Mouse (Mus musculus): ENCODE data around the gene Otx1. TPM values are rescaled to one million over a fixed set of nuclear protein-coding genes. Genes with fewer than 3 reads are reported as not detected.

Otx1 gene
- polyA plus RNA-seq, 1 experiment from 2014 or later = 45.6 TPM

DNA sequence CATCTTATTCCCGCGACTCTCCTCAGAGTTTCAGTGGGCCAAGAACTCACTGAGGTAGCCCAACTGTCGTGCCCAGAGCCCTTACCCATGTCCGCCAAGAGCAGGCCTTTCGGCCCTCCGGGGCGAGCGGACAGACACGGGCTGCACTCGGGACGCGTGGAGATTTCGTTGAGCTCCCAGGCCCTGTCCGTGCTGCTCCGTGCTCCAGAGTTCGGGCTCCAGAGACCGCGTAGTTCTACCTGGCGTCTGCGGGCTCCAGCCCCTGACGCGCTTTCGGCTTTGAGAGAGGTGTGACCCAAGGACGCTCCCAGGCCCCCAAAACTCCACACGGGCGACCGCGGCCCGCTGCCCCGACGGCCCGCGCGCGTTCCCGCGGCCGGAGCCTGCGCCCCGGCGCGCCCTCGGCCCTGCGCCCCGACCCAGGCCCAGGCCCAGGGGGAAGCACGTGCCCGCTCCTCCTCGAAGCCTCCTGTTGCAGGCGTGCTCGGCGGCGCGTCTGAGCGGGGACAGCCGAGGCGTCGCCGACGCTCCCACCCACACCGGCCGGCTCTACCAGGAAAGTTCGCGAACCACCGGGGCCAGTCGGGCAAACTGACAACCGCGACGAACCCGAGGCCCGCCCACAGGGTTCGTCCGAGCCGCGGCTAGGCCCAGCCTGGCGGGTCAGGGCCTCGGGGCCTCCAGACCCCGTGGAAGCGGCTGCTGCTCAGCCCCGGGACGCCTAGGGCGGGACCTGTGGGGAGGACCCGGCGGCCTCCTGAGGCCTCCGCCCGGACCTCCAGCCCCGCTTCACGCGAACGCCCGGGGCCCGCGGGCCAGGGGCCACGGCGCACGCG lies 9.7 kb downstream of the Otx1 start:
- H3K4me2 ChIP-seq (ENCODE audit: low read depth, low read length, severe bottlenecking) = peak overlapping the region; percentile 88
- peaks cover 4% of the 10 kb centered on the region; the same call in 1 of the 2 replicates for H3K36me3 ChIP-seq (ENCODE audit: control insufficient read depth, insufficient read depth, low read length)
- no peaks in the 10 kb centered on the region for H3K9me3 ChIP-seq (ENCODE audit: control insufficient read depth, low read length)
- ATAC-seq (replicated peaks; ENCODE audit: low FRiP score) = peak; percentile 37
- peak overlapping the region; percentile 96 for H3K9ac ChIP-seq (ENCODE audit: low read length)
- H3K27ac ChIP-seq (ENCODE audit: low read depth, low read length) = peak overlapping the region; percentile 72
- H3K4me3 ChIP-seq (ENCODE audit: low read depth, low read length) = peak overlapping the region; percentile 89
- peak; percentile 77 for DNase-seq (ENCODE audit: low spot score)
- 3% methylated on average over 89 of the region's 96 CpGs for WGBS
- peaks cover 20% of the 10 kb centered on the region for H3K27me3 ChIP-seq (ENCODE audit: control insufficient read depth, insufficient read depth, low read length)
- H3K4me1 ChIP-seq (replicated peaks; ENCODE audit: control insufficient read depth, insufficient read depth, low read length) = peaks cover 14% of the 10 kb centered on the region

DNA sequence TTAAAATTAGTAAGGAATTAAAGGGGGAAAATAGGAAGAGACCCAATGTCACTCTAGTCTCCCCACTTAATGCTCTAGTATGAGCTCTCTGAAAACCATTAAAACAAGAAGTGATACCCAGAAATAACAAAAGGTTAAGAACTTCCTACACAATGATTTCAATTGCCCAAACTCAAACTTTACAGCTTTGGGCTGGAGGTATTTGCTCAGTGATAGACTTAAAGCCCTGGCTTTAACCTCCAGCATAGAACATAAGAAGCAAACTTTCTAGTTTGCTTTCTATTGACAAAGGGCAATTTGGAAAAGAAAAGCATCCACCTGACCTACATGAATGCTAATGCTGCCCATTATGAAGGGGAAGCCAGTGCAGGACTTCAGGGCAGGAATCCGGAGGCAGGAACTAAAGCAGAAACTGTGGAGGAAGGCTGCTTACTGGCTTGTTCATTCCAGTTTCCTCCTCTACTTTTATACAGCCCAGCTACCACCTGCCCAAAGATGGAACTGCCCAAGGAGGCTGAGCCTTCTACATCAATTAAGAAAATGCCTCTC lies 14.2 kb downstream of the Otx1 start:
- Histone ChIP-seq H3K4me1 (replicated peaks; ENCODE audit: control insufficient read depth, insufficient read depth, low read length) (peaks cover 6% of the 10 kb centered on the region), H3K4me2 (ENCODE audit: low read depth, low read length, severe bottlenecking) (no peak overlapping the region), H3K36me3 (ENCODE audit: control insufficient read depth, insufficient read depth, low read length) (no peaks in the 10 kb centered on the region), H3K4me3 (ENCODE audit: low read depth, low read length) (no peak overlapping the region), H3K9me3 (ENCODE audit: control insufficient read depth, low read length) (no peaks in the 10 kb centered on the region), H3K9ac (ENCODE audit: low read length) (no peak overlapping the region), H3K27me3 (ENCODE audit: control insufficient read depth, insufficient read depth, low read length) (peaks cover 9% of the 10 kb centered on the region), H3K27ac (ENCODE audit: low read depth, low read length) (no peak overlapping the region)
- DNase-seq (ENCODE audit: low spot score) (no peak), ATAC-seq (replicated peaks; ENCODE audit: low FRiP score) (no peak)
- WGBS = 78% methylated on average over 1 of the region's 1 CpGs

DNA sequence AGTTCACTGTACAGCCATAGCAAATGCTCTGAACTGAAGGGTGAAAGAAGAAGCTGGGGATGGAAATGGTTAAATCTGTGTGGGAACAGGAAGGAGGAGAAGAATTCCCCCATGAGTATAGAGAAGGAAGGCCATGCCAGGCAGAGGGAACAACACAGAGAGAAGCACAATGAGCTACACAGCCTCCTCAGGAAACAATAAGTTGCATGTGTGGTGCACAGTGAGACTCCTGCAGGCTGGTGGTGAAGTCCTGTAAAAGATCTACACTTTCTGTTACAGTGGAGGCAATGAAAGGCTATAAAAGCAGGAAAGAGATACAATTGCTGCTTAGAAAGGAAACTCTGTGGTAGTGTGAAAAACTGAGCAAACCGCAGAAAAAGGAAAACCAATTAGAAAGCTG lies 17.6 kb downstream of the Otx1 start:
- 48% methylated on average over 1 of the region's 1 CpGs for WGBS
- H3K27ac ChIP-seq (ENCODE audit: low read depth, low read length) = no peak overlapping the region
- no peaks in the 10 kb centered on the region for H3K4me1 ChIP-seq (replicated peaks; ENCODE audit: control insufficient read depth, insufficient read depth, low read length)
- H3K4me3 ChIP-seq (ENCODE audit: low read depth, low read length) = no peak overlapping the region
- ATAC-seq (replicated peaks; ENCODE audit: low FRiP score) (0 out of 2 replicates have a peak, but pooled peaks have one; percentile 44), DNase-seq (ENCODE audit: low spot score) (no peak)
- H3K36me3 ChIP-seq (ENCODE audit: control insufficient read depth, insufficient read depth, low read length) = no peaks in the 10 kb centered on the region
- H3K4me2 ChIP-seq (ENCODE audit: low read depth, low read length, severe bottlenecking) = no peak overlapping the region
- no peaks in the 10 kb centered on the region for H3K9me3 ChIP-seq (ENCODE audit: control insufficient read depth, low read length)
- H3K9ac ChIP-seq (ENCODE audit: low read length) = no peak overlapping the region
- peaks cover 2% of the 10 kb centered on the region; the same call in 1 of the 2 replicates for H3K27me3 ChIP-seq (ENCODE audit: control insufficient read depth, insufficient read depth, low read length)

DNA sequence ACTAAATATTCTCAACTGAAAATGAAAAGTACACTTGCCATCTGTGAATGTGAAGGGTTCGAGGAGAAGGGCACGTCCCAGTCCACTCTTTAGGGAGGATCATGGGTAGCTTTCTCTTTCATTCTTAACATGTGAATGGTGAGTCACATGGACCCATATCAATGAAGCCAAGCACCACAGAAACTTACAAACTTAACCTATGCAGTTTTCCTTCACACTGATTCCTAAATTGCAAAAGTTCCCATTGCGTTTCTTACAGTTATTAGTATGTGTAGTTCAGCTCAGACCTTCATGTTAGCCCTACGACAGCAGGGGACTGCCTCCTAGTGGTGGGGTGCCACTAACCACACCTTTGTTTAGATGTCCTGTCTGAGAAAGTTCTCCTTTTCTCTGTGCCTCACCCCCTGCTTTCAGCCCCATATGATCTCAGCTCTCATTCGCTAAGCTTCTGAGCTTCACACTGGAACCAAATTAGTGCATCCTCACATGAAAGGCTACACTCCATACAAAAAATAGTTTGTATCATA lies 28.6 kb downstream of the Otx1 start:
- no peaks in the 10 kb centered on the region for H3K4me1 ChIP-seq (replicated peaks; ENCODE audit: control insufficient read depth, insufficient read depth, low read length)
- no peak overlapping the region for H3K4me3 ChIP-seq (ENCODE audit: low read depth, low read length)
- ATAC-seq (replicated peaks; ENCODE audit: low FRiP score) (no peak), DNase-seq (ENCODE audit: low spot score) (no peak)
- no peaks in the 10 kb centered on the region for H3K27me3 ChIP-seq (ENCODE audit: control insufficient read depth, insufficient read depth, low read length)
- no peaks in the 10 kb centered on the region for H3K9me3 ChIP-seq (ENCODE audit: control insufficient read depth, low read length)
- H3K9ac ChIP-seq (ENCODE audit: low read length) = no peak overlapping the region
- no peaks in the 10 kb centered on the region for H3K36me3 ChIP-seq (ENCODE audit: control insufficient read depth, insufficient read depth, low read length)
- H3K27ac ChIP-seq (ENCODE audit: low read depth, low read length) = no peak overlapping the region
- 75% methylated on average over 5 of the region's 5 CpGs for WGBS
- H3K4me2 ChIP-seq (ENCODE audit: low read depth, low read length, severe bottlenecking) = no peak overlapping the region

DNA sequence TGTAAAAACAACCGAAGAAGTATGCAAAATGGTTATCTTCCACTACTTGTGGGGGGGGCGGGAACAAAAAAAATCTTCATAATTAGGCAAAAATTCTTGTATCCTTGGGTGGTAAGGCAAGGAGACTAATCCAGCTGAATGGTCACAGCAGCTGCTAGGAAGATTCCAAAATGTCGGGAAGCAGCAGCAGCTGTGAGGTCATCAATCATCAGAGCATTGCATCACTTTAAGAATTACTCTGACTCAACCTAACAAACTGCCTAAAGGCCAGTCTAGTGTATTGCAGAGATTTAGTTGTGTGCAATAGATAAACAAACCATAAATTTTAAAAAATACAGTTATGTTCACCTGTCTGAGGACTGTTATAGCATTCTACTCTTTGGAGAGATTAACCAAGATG lies 29.1 kb downstream of the Otx1 start:
- no peaks in the 10 kb centered on the region for H3K36me3 ChIP-seq (ENCODE audit: control insufficient read depth, insufficient read depth, low read length)
- no peaks in the 10 kb centered on the region for H3K9me3 ChIP-seq (ENCODE audit: control insufficient read depth, low read length)
- 89% methylated on average over 3 of the region's 3 CpGs for WGBS
- no peaks in the 10 kb centered on the region for H3K27me3 ChIP-seq (ENCODE audit: control insufficient read depth, insufficient read depth, low read length)
- no peak overlapping the region for H3K9ac ChIP-seq (ENCODE audit: low read length)
- H3K27ac ChIP-seq (ENCODE audit: low read depth, low read length) = no peak overlapping the region
- DNase-seq (ENCODE audit: low spot score) (no peak), ATAC-seq (replicated peaks; ENCODE audit: low FRiP score) (no peak)
- H3K4me3 ChIP-seq (ENCODE audit: low read depth, low read length) = no peak overlapping the region
- no peaks in the 10 kb centered on the region for H3K4me1 ChIP-seq (replicated peaks; ENCODE audit: control insufficient read depth, insufficient read depth, low read length)
- H3K4me2 ChIP-seq (ENCODE audit: low read depth, low read length, severe bottlenecking) = no peak overlapping the region

DNA sequence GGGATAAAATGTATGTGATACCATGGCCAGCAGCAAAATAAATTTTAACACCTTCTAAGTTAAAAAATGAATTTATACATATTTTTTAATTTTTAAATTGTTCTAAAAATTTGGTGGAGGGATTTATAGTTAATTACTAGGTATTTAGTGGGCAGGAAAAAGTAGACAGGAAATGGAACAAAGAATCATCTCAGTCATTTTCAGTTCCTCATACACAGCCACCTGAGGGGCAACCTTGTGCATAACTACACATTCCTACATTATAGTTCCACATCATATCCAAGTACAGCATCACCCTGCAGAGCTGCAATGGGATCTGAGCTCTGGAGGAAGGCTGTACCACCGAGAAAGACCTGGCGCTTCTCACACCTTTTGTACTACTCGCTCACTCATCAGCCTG lies 33.8 kb downstream of the Otx1 start:
- Histone ChIP-seq H3K9me3 (ENCODE audit: control insufficient read depth, low read length) (no peaks in the 10 kb centered on the region), H3K4me1 (replicated peaks; ENCODE audit: control insufficient read depth, insufficient read depth, low read length) (no peaks in the 10 kb centered on the region), H3K36me3 (ENCODE audit: control insufficient read depth, insufficient read depth, low read length) (no peaks in the 10 kb centered on the region), H3K4me3 (ENCODE audit: low read depth, low read length) (no peak overlapping the region), H3K9ac (ENCODE audit: low read length) (no peak overlapping the region), H3K27ac (ENCODE audit: low read depth, low read length) (no peak overlapping the region), H3K4me2 (ENCODE audit: low read depth, low read length, severe bottlenecking) (no peak overlapping the region), H3K27me3 (ENCODE audit: control insufficient read depth, insufficient read depth, low read length) (no peaks in the 10 kb centered on the region)
- WGBS = 96% methylated on average over 3 of the region's 3 CpGs
- ATAC-seq (replicated peaks; ENCODE audit: low FRiP score) = no peak
- no peak for DNase-seq (ENCODE audit: low spot score)

DNA sequence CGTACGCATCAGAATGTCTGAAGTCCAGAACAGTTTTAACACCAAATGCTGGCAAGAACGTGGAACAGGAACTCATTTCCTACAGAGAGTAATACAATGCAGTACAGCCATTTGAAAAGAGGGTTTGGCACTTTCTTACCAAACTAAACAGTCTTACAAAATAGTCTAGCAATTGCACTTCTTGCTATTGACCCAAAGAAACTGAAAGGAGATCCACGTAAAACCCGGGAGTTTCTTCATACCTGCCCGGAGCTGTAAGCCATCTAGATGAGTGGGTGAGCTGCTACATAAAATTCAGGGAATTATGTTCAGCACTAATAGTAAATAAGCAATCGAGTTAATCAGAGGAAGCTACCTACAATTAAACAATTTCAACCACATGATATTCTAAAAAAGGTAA lies 47.5 kb downstream of the Otx1 start:
- no peak overlapping the region for H3K9ac ChIP-seq (ENCODE audit: low read length)
- no peaks in the 10 kb centered on the region for H3K27me3 ChIP-seq (ENCODE audit: control insufficient read depth, insufficient read depth, low read length)
- no peaks in the 10 kb centered on the region for H3K4me1 ChIP-seq (replicated peaks; ENCODE audit: control insufficient read depth, insufficient read depth, low read length)
- H3K4me2 ChIP-seq (ENCODE audit: low read depth, low read length, severe bottlenecking) = no peak overlapping the region
- ATAC-seq (replicated peaks; ENCODE audit: low FRiP score) (no peak), DNase-seq (ENCODE audit: low spot score) (no peak)
- no peak overlapping the region for H3K4me3 ChIP-seq (ENCODE audit: low read depth, low read length)
- H3K9me3 ChIP-seq (ENCODE audit: control insufficient read depth, low read length) = no peaks in the 10 kb centered on the region
- WGBS = 89% methylated on average over 7 of the region's 7 CpGs
- no peaks in the 10 kb centered on the region for H3K36me3 ChIP-seq (ENCODE audit: control insufficient read depth, insufficient read depth, low read length)
- no peak overlapping the region for H3K27ac ChIP-seq (ENCODE audit: low read depth, low read length)

DNA sequence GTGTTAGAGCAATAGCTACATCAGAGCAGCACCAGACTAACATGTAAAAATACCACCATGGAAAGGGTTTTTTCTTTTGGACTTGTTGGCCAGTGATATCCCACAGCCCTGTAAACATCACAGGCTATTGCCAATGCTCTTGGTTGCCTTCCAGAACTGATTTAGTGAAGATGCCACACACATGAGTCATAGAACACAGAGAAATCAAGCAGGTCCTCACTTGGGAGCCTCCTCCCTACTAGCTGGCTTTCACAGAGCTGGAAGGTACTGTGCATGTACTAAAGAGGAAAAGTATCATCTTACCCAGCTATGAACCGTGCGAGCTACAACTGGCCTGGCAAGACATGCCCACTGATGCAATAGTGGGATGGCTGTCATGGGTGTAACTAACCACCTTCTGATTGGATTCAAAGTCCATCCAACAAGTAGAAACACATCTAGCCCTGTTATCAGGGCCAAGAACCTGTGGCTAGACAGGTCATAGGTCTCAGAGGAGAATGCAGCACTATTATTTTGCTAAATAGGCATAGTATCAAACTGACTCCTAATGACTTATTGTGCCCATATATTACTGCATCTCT lies 51.0 kb downstream of the Otx1 start:
- DNase-seq (ENCODE audit: low spot score) (no peak), ATAC-seq (replicated peaks; ENCODE audit: low FRiP score) (no peak)
- 90% methylated on average over 2 of the region's 2 CpGs for WGBS
- H3K4me3 ChIP-seq (ENCODE audit: low read depth, low read length) = no peak overlapping the region
- H3K4me2 ChIP-seq (ENCODE audit: low read depth, low read length, severe bottlenecking) = no peak overlapping the region
- H3K9me3 ChIP-seq (ENCODE audit: control insufficient read depth, low read length) = no peaks in the 10 kb centered on the region
- no peaks in the 10 kb centered on the region for H3K27me3 ChIP-seq (ENCODE audit: control insufficient read depth, insufficient read depth, low read length)
- H3K36me3 ChIP-seq (ENCODE audit: control insufficient read depth, insufficient read depth, low read length) = no peaks in the 10 kb centered on the region
- H3K4me1 ChIP-seq (replicated peaks; ENCODE audit: control insufficient read depth, insufficient read depth, low read length) = no peaks in the 10 kb centered on the region
- H3K27ac ChIP-seq (ENCODE audit: low read depth, low read length) = no peak overlapping the region
- no peak overlapping the region for H3K9ac ChIP-seq (ENCODE audit: low read length)

Measured in forebrain, embryonic 11.5 days (tissue).